Mouse (Mus musculus) kidney, postnatal 14 days (tissue): ENCODE measurements at regions not wholly inside any gene's neighbourhood (a gene's known extent, or its start where the extent isn't known, plus 50 kb on each side); places are given as distances from the start of the nearest gene placed in this dataset.

ENCODE experiments used
- DNase-seq: peaks from one replicate; pipeline ENCODE4 v3.0.0; 2022; ENCODE audit warnings: mixed read lengths

- DNase-seq: no peak
Observed at GRCm38 (mm10) chr10:21740256-21740655, 141.7 kb upstream of the Sgk1 start.

GRCm38 (mm10) chr10:21741575-21741974 is 140.4 kb upstream of the Sgk1 start:
- peak; percentile 26 for DNase-seq

GRCm38 (mm10) chr10:21741976-21742745 is 139.8 kb upstream of the Sgk1 start:
- DNase-seq: no peak

DNA sequence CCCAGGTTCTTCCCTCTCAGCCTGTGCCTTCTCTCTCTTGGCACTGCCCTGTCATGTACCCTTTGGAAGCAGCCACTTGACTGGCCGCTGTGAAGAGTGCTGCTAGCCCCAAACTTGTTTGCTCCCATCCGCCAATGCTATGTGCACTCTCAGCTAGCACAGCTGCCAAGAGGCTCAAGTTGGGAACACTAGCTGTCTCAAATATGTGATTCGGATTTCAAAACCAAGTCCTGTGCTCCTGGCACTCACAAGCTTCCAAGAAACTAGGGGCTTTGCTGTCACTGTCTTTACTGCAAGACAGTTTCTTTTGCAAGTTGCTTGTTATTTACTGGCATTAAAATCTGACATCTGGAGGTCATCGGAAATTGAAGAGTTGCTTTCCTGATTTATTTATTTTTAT is 138.6 kb upstream of the Sgk1 start:
- no peak for DNase-seq

DNA sequence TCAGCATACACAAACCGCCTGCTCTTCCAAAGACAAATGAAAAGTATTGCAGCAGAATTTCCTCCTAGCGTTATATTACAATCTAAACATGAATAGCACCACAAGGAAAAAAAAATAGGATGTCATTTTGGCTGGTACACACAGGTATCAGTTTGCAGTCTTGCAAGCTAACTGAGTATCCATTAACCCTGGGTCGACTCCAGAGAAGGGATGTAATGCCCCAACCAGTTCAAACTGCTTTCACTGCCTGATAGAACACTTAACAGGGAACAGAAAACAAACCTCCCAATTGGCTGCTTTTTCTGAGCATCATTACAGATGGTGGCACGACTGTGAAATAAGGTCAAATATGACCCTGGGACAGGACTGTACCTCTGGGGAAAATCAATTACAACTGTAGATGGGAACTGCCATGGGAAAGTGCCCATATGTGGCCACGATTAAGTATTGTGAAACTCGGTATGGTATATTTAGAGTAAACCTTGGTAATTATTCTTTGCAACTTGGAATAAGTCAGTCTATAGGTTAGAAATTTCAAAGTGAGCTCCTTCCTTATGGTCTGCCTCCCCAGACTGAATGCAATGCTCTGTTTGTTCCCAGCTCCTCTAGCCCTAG is 137.5 kb upstream of the Sgk1 start:
- no peak for DNase-seq

DNA sequence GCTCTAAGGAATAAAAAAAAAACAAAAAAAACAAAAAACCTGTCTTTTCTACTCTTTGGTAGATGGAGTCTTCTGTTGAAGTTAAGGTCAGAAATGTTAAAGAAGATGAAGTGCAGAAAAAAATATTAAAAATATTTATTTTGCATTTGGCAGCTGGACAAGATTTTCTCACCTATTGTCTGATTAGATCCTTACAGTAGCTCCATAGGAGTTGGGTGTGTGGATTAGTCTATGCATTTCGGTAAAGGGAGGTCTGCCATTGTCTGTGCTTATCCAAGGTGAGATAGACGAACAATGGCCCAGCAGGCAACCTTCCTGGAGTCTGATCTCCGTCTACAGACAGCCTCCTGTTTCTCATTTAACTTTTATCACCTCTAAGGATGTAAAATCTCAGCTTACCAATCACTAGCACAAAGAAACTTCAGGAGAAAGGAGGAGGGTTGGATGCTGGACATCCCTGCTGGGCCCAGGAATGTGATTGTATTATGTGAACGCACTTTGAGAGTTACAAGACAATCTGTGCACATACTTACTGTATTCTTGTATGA is 136.0 kb upstream of the Sgk1 start:
- no peak for DNase-seq

DNA sequence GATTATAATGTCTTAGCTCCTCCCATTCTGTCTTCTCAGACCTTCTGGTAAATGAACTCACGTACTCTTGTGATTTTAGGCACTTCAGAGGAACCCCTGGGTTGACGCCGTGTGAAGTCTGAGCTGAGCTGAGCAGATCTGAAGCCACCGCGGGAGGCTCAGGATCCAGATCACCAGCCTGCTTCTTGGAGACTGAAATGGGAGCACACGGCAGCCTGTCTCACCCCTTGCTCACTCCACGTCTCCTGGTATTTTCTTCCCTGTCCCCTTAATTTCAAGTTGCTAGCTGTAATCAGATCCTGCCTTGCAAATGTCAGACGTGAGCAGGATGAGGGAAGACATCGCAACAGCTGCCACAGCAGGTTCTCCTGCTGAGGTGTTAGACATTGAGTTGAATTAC is 135.3 kb upstream of the Sgk1 start:
- DNase-seq: no peak

DNA sequence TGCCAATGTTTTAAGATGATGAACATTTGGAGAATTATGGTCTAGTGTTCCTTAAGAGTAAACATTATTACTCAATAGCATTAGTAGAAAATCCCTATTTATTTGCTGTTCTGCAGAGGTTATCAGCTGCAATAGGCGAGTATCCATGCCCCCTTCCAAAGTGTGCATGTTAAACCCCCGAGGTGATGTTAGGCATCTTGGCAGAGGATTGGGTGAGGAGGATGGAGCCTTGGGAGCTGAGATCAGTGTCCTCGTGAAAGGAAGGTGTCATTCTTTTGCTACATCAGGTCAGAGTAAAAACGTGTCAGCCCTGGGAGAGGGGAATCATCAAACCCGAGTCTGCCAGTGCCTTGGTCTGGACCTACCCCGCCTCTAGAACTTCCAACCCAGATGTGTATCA is 130.7 kb upstream of the Sgk1 start:
- DNase-seq: no peak

GRCm38 (mm10) chr10:21752392-21752791 is 129.6 kb upstream of the Sgk1 start:
- DNase-seq: no peak

DNA sequence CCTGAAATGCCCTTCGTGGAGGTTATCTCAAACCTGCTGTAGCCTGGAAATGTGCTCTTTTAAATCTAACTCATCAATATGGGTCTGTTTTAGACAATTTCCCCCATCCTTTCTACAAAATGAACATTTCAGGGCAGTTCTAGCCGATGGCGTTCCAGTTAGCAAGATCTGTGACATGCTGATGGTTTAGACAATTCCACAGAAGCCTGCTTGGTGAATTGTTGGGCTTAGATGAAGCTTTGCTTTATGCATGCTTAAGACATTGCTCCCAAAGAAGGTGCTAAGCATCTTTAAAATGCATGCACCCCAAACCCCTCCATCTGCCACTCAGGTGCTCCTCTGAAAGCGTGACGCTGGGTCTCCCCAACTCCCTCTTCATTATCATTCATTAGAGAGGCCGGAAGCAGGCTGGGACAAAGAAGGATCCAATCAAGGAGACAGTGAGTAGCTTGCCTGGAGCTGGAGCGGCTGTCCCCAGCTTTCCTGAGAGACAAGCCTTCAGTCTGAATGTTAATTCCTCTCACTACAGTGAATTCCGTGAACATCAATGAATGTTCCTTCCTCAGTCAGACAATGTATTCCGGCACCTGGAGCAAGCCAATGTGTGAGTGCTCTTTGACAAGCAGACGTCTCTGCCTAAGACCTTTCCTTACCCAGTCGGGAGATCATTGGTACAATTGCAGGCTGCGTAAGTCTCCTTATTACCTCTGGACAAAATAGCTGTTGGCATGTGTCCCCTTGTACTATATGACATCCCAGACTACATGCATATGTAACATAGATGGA is 127.0 kb upstream of the Sgk1 start:
- no peak for DNase-seq

DNA sequence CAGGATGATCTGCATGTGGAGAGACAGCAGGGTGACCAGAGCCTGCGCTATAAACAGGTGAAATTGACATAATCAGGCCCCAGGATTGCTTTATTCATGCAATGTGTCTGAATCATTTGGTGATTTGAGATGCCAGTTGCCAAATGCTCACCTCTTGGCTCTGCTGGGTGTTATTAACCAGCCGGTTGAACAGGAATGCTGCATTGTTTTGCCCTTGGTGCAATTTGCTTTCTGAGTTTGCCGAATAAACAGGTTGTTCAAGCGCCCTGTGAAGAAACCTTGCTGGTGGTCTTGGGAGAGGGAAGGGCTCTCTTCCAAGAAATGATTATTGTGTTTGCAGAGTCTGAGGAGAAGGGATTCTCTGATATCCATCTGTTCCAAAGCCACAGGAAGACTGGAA is 126.3 kb upstream of the Sgk1 start:
- DNase-seq: no peak

GRCm38 (mm10) chr10:21756811-21757210 is 125.2 kb upstream of the Sgk1 start:
- no peak for DNase-seq

DNA sequence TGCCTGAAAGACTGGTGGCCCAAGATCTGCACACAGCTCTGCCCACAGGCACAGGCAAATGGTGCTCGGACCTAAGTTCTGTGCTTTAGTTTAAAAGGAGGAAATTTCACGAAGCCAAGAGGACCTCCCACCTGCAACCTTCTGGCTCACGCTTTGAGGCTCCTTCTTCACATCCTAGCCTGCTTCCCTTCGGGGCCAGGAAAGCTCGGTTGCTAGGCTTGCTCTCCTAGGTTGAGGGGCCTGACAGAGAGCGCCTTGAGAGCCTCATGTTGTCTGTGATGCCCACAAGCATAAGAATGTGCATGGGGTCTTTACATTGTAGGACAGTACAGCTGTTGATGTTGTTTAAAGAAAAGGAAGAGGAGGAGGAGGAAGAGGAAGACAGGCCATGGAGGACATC is 123.9 kb upstream of the Sgk1 start:
- DNase-seq: no peak

GRCm38 (mm10) chr10:21762516-21762915 is 119.5 kb upstream of the Sgk1 start:
- no peak for DNase-seq

DNA sequence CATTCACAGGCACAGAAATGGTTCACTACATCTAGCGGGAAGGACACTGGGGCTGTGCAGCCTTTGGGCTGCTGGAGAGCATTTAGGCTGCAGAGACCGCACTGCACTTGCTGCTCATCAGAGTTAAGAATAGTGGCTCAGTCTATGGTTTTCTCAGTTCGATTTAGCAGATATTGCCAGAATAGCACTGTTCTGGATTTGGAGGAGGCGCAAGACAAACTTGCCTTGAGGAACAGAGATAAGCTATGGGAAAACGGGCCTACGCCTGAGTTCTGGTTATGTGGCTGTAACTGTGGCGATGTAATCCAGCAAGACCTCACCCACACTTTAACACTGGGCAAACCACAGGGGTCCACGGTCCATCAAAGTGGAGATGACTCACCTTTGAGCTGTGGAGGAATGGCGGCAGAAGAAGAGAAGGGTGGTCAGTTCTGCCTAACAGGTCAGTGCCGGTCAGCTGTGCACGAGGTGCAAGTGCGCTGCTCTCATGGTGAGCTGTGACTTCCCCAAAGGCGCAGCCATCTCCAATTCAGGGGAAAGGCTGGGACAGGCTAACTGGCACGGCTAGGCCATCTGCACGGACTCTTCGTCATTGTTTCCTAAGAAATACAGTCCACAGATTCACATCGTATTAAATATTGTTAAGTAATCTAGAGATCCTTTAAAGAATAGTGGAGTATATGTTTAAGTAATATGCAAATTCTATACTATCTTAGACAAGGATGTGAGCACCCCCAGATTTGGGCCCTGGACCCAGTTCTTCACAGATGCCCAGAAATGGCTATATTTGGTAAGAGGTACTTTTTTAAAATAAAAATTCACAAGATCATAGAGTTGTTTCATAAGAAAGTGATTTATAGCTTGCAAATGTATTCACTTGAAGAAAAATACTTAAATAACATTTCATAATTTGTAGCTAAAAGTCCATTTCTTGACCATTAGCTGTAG is 118.7 kb upstream of the Sgk1 start:
- DNase-seq: no peak

- DNase-seq: no peak
Observed at GRCm38 (mm10) chr10:21764090-21764489, 117.9 kb upstream of the Sgk1 start.

- no peak for DNase-seq
Observed at GRCm38 (mm10) chr10:21764891-21765290, 117.1 kb upstream of the Sgk1 start.

DNA sequence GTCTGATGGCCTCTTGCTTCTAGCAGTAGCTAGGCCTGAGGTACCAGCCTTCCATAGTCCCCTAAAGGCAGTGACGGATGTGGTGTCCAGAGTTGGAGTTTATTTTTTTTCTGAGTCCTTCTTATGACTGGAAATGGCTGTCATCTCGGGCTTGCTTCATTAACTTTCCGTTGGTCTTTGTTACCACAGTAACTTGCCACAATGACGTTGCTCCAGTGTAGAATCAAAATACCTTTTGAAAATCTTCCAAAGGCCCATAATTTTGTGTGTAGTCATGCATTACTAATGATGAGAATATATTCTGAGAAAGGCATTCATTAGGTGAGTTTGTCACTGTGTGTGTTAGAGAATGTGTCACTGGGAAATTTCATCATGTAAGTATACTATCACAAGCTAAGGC is 108.4 kb upstream of the Sgk1 start:
- DNase-seq: no peak

DNA sequence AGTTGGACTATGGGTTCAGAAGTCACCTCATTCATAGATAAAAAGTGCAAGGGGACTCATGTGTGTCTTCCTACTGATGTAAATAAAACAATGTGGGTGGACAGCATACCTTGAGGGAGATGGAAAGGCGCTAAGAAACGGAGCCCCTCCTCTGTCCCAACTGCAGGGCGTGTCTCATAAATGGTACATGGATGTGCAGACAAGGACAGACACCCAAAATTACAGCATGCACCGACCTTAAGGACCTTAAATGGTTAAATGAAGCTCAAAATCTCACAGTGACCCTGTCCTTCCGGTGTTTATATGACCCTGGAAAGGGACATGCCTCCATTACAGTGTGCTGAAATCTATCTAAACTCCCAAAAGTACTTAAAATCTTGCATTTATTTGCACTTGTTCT is 106.5 kb upstream of the Sgk1 start:
- no peak for DNase-seq

- no peak for DNase-seq
Observed at GRCm38 (mm10) chr10:21775911-21776761, 105.8 kb upstream of the Sgk1 start.

DNA sequence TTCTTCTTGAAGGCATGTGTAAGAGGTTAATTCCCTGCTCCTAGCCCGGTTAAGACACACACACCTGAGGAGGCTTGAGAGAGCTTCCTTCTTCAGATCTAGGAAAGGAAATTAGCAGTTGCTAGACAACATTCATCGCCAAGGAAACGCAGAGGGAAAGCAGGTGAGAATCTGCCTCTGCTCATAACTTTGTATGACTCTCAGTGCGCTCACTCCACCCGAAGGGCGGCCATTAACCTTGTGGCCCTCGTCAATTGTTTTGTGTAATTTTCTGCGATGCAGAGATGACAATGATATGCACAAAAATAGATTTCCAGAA is 105.3 kb upstream of the Sgk1 start:
- no peak for DNase-seq

- no peak for DNase-seq
Observed at GRCm38 (mm10) chr10:21777103-21777502, 104.9 kb upstream of the Sgk1 start.
